Mouse (Mus musculus): ENCODE results near the gene Zcchc14. TPM values are rescaled to one million over a fixed set of nuclear protein-coding genes. Genes with fewer than 3 reads are reported as not detected.

Zcchc14 gene
- polyA plus RNA-seq, 1 experiment from 2014 or later: 7.9 TPM

GRCm38 (mm10) chr8:121621879-121622278, 30.8 kb downstream of the Zcchc14 start:
- 65% methylated on average over 1 of the region's 1 CpGs for WGBS
- no peak overlapping the region for H3K27ac ChIP-seq (ENCODE audit: low read length)
- no peak overlapping the region for H3K9ac ChIP-seq (ENCODE audit: low read length)

GRCm38 (mm10) chr8:121620801-121621516, 31.7 kb downstream of the Zcchc14 start:
- Histone ChIP-seq H3K9me3 (replicated peaks; ENCODE audit: control insufficient read depth, low read length) (no peaks in the 10 kb centered on the region), H3K27me3 (ENCODE audit: control insufficient read depth, insufficient read depth, low read length) (no peaks in the 10 kb centered on the region; the same call in 1 of the 2 replicates), H3K27ac (ENCODE audit: low read length) (peak overlapping the region; percentile 15; the same call in 1 of the 2 replicates), H3K4me3 (ENCODE audit: low read length) (no peak overlapping the region), H3K4me2 (ENCODE audit: low read depth, low read length) (no peak overlapping the region), H3K9ac (ENCODE audit: low read length) (no peak overlapping the region), H3K4me1 (ENCODE audit: control insufficient read depth, insufficient read depth, low read length) (peaks cover 42% of the 10 kb centered on the region), H3K36me3 (ENCODE audit: control insufficient read depth, insufficient read depth) (peaks cover 4% of the 10 kb centered on the region)
- WGBS: 47% methylated on average over 12 of the region's 12 CpGs
- no peak; the same call in 1 of the 2 replicates for ATAC-seq (replicated peaks; ENCODE audit: extremely low read depth, insufficient read depth, low FRiP score)

More at GRCm38 (mm10) chr8:121621879-121622278, 30.8 kb downstream of the Zcchc14 start:
- Histone ChIP-seq H3K4me1 (ENCODE audit: control insufficient read depth, insufficient read depth, low read length) (peaks cover 50% of the 10 kb centered on the region), H3K4me3 (ENCODE audit: low read length) (no peak overlapping the region), H3K9me3 (replicated peaks; ENCODE audit: control insufficient read depth, low read length) (no peaks in the 10 kb centered on the region), H3K36me3 (ENCODE audit: control insufficient read depth, insufficient read depth) (peaks cover 4% of the 10 kb centered on the region), H3K27me3 (ENCODE audit: control insufficient read depth, insufficient read depth, low read length) (no peaks in the 10 kb centered on the region; the same call in 1 of the 2 replicates), H3K4me2 (ENCODE audit: low read depth, low read length) (no peak overlapping the region)
- no peak for ATAC-seq (replicated peaks; ENCODE audit: extremely low read depth, insufficient read depth, low FRiP score)

GRCm38 (mm10) chr8:121619401-121619995, 33.2 kb downstream of the Zcchc14 start:
- peak overlapping the region; percentile 86 for H3K27ac ChIP-seq (ENCODE audit: low read length)
- no peaks in the 10 kb centered on the region; the same call in 1 of the 2 replicates for H3K27me3 ChIP-seq (ENCODE audit: control insufficient read depth, insufficient read depth, low read length)
- no peak overlapping the region for H3K4me3 ChIP-seq (ENCODE audit: low read length)
- peaks cover 4% of the 10 kb centered on the region for H3K36me3 ChIP-seq (ENCODE audit: control insufficient read depth, insufficient read depth)
- peak; percentile 84 for ATAC-seq (replicated peaks; ENCODE audit: extremely low read depth, insufficient read depth, low FRiP score)
- H3K9ac ChIP-seq (ENCODE audit: low read length): 0 out of 2 replicates have a peak overlapping the region, but pooled peaks have one; percentile 11
- H3K4me1 ChIP-seq (ENCODE audit: control insufficient read depth, insufficient read depth, low read length): peaks cover 38% of the 10 kb centered on the region
- WGBS: 26% methylated on average over 7 of the region's 7 CpGs
- H3K9me3 ChIP-seq (replicated peaks; ENCODE audit: control insufficient read depth, low read length): no peaks in the 10 kb centered on the region
- H3K4me2 ChIP-seq (ENCODE audit: low read depth, low read length): peak overlapping the region; percentile 8; the same call in 1 of the 2 replicates

- Histone ChIP-seq H3K4me1 (ENCODE audit: control insufficient read depth, insufficient read depth, low read length) (peaks cover 7% of the 10 kb centered on the region), H3K36me3 (ENCODE audit: control insufficient read depth, insufficient read depth) (peaks cover 15% of the 10 kb centered on the region), H3K27me3 (ENCODE audit: control insufficient read depth, insufficient read depth, low read length) (no peaks in the 10 kb centered on the region; the same call in 1 of the 2 replicates), H3K9me3 (replicated peaks; ENCODE audit: control insufficient read depth, low read length) (no peaks in the 10 kb centered on the region), H3K4me3 (ENCODE audit: low read length) (no peak overlapping the region), H3K27ac (ENCODE audit: low read length) (no peak overlapping the region), H3K9ac (ENCODE audit: low read length) (no peak overlapping the region), H3K4me2 (ENCODE audit: low read depth, low read length) (no peak overlapping the region)
- ATAC-seq (replicated peaks; ENCODE audit: extremely low read depth, insufficient read depth, low FRiP score): no peak
Observed at GRCm38 (mm10) chr8:121613419-121613818, 39.3 kb downstream of the Zcchc14 start.

- H3K36me3 ChIP-seq (ENCODE audit: control insufficient read depth, insufficient read depth): peaks cover 33% of the 10 kb centered on the region
Observed at GRCm38 (mm10) chr8:121609916-121610315, 42.8 kb downstream of the Zcchc14 start.

GRCm38 (mm10) chr8:121609251-121609650, 43.5 kb downstream of the Zcchc14 start:
- no peak overlapping the region for H3K9ac ChIP-seq (ENCODE audit: low read length)
- ATAC-seq (replicated peaks; ENCODE audit: extremely low read depth, insufficient read depth, low FRiP score): no peak
- H3K36me3 ChIP-seq (ENCODE audit: control insufficient read depth, insufficient read depth): peaks cover 40% of the 10 kb centered on the region
- H3K4me1 ChIP-seq (ENCODE audit: control insufficient read depth, insufficient read depth, low read length): no peaks in the 10 kb centered on the region
- no peak overlapping the region for H3K27ac ChIP-seq (ENCODE audit: low read length)
- WGBS: 71% methylated on average over 15 of the region's 15 CpGs
- H3K4me2 ChIP-seq (ENCODE audit: low read depth, low read length): no peak overlapping the region
- H3K27me3 ChIP-seq (ENCODE audit: control insufficient read depth, insufficient read depth, low read length): no peaks in the 10 kb centered on the region
- no peak overlapping the region for H3K4me3 ChIP-seq (ENCODE audit: low read length)
- no peaks in the 10 kb centered on the region for H3K9me3 ChIP-seq (replicated peaks; ENCODE audit: control insufficient read depth, low read length)

More at GRCm38 (mm10) chr8:121609916-121610315, 42.8 kb downstream of the Zcchc14 start:
- no peak overlapping the region for H3K9ac ChIP-seq (ENCODE audit: low read length)
- no peak overlapping the region for H3K27ac ChIP-seq (ENCODE audit: low read length)
- no peak overlapping the region for H3K4me3 ChIP-seq (ENCODE audit: low read length)
- no peaks in the 10 kb centered on the region for H3K4me1 ChIP-seq (ENCODE audit: control insufficient read depth, insufficient read depth, low read length)
- WGBS: 86% methylated on average over 11 of the region's 11 CpGs
- H3K27me3 ChIP-seq (ENCODE audit: control insufficient read depth, insufficient read depth, low read length): no peaks in the 10 kb centered on the region
- ATAC-seq (replicated peaks; ENCODE audit: extremely low read depth, insufficient read depth, low FRiP score): no peak
- H3K9me3 ChIP-seq (replicated peaks; ENCODE audit: control insufficient read depth, low read length): no peaks in the 10 kb centered on the region
- H3K4me2 ChIP-seq (ENCODE audit: low read depth, low read length): no peak overlapping the region

- Histone ChIP-seq H3K4me1 (ENCODE audit: control insufficient read depth, insufficient read depth, low read length) (no peaks in the 10 kb centered on the region), H3K4me2 (ENCODE audit: low read depth, low read length) (no peak overlapping the region), H3K9ac (ENCODE audit: low read length) (no peak overlapping the region), H3K9me3 (replicated peaks; ENCODE audit: control insufficient read depth, low read length) (no peaks in the 10 kb centered on the region), H3K27ac (ENCODE audit: low read length) (no peak overlapping the region), H3K27me3 (ENCODE audit: control insufficient read depth, insufficient read depth, low read length) (no peaks in the 10 kb centered on the region), H3K36me3 (ENCODE audit: control insufficient read depth, insufficient read depth) (peaks cover 47% of the 10 kb centered on the region), H3K4me3 (ENCODE audit: low read length) (no peak overlapping the region)
- WGBS: 82% methylated on average over 5 of the region's 5 CpGs
- ATAC-seq (replicated peaks; ENCODE audit: extremely low read depth, insufficient read depth, low FRiP score): no peak
Observed at GRCm38 (mm10) chr8:121607661-121608060, 45.0 kb downstream of the Zcchc14 start.

- ATAC-seq (replicated peaks; ENCODE audit: extremely low read depth, insufficient read depth, low FRiP score): no peak
- no peak overlapping the region for H3K9ac ChIP-seq (ENCODE audit: low read length)
- WGBS: 93% methylated on average over 12 of the region's 12 CpGs
- peaks cover 63% of the 10 kb centered on the region for H3K36me3 ChIP-seq (ENCODE audit: control insufficient read depth, insufficient read depth)
- no peaks in the 10 kb centered on the region for H3K9me3 ChIP-seq (replicated peaks; ENCODE audit: control insufficient read depth, low read length)
- no peak overlapping the region for H3K4me3 ChIP-seq (ENCODE audit: low read length)
- no peaks in the 10 kb centered on the region for H3K27me3 ChIP-seq (ENCODE audit: control insufficient read depth, insufficient read depth, low read length)
- H3K4me1 ChIP-seq (ENCODE audit: control insufficient read depth, insufficient read depth, low read length): no peaks in the 10 kb centered on the region
- no peak overlapping the region for H3K4me2 ChIP-seq (ENCODE audit: low read depth, low read length)
- no peak overlapping the region for H3K27ac ChIP-seq (ENCODE audit: low read length)
Observed at GRCm38 (mm10) chr8:121603801-121604200, 48.9 kb downstream of the Zcchc14 start.

- Histone ChIP-seq H3K4me1 (ENCODE audit: control insufficient read depth, insufficient read depth, low read length) (no peaks in the 10 kb centered on the region), H3K4me3 (ENCODE audit: low read length) (no peak overlapping the region), H3K9ac (ENCODE audit: low read length) (no peak overlapping the region), H3K4me2 (ENCODE audit: low read depth, low read length) (no peak overlapping the region), H3K9me3 (replicated peaks; ENCODE audit: control insufficient read depth, low read length) (no peaks in the 10 kb centered on the region), H3K27me3 (ENCODE audit: control insufficient read depth, insufficient read depth, low read length) (no peaks in the 10 kb centered on the region), H3K36me3 (ENCODE audit: control insufficient read depth, insufficient read depth) (peaks cover 57% of the 10 kb centered on the region), H3K27ac (ENCODE audit: low read length) (no peak overlapping the region)
- ATAC-seq (replicated peaks; ENCODE audit: extremely low read depth, insufficient read depth, low FRiP score): peak; percentile 56
- 25% methylated on average over 3 of the region's 3 CpGs for WGBS
Observed at GRCm38 (mm10) chr8:121602860-121603259, 49.8 kb downstream of the Zcchc14 start.

Data from heart, embryonic 16.5 days (tissue).